Mouse (Mus musculus): ENCODE data around the gene Ccdc80.

GRCm38 (mm10) chr16:45093137-45093731 lies at the start of gene Ccdc80:
- TF ChIP-seq POLR2A (IDR thresholded peaks at IDR 0.05; ENCODE audit: borderline replicate concordance, control insufficient read depth, low read depth, low read length) (no peak), CTCF (IDR thresholded peaks at IDR 0.05; ENCODE audit: control insufficient read depth, insufficient read depth, low read length) (no peak)

Measured in bone marrow, adult 2 months (tissue).